Mouse (Mus musculus): ENCODE measurements around the gene AC129217.1. TPM values are rescaled to one million over a fixed set of nuclear protein-coding genes. Genes with fewer than 3 reads are reported as not detected.
A peak's percentile ranks its signal among the peaks of the same experiment; 100 is the strongest.

The AC129217.1 gene
- total and polyA plus RNA-seq, 2 experiments from 2014 or later = not detected

GRCm38 (mm10) chr19:8798947-8799315 lies 30.6 kb upstream of the AC129217.1 start:
- Histone ChIP-seq H3K4me3 (ENCODE audit: low read depth, low read length) (peak overlapping the region; percentile 55; the same call in 1 of the 2 replicates), H3K9ac (no peak overlapping the region), H3K27ac (ENCODE audit: low read depth, low read length) (no peak overlapping the region), H3K27me3 (ENCODE audit: insufficient read depth, low read length) (no peaks in the 10 kb centered on the region), H3K36me3 (ENCODE audit: insufficient read depth) (peaks cover 16% of the 10 kb centered on the region), H3K4me2 (ENCODE audit: low read depth) (peak overlapping the region; percentile 72), H3K4me1 (ENCODE audit: insufficient read depth) (peaks cover 7% of the 10 kb centered on the region), H3K9me3 (ENCODE audit: low read length) (no peaks in the 10 kb centered on the region)
- ATAC-seq (no peak), DNase-seq (no peak)
- no peak for TF ChIP-seq CTCF (IDR thresholded peaks at IDR 0.05; ENCODE audit: low read depth)

GRCm38 (mm10) chr19:8802130-8802821 lies 27.3 kb upstream of the AC129217.1 start, which contains the start of gene Zbtb3:
Zbtb3 (plus strand) TSS chr19:8802555.
- H3K9ac ChIP-seq = peak within 1 kb of the TSS; percentile 56

DNA sequence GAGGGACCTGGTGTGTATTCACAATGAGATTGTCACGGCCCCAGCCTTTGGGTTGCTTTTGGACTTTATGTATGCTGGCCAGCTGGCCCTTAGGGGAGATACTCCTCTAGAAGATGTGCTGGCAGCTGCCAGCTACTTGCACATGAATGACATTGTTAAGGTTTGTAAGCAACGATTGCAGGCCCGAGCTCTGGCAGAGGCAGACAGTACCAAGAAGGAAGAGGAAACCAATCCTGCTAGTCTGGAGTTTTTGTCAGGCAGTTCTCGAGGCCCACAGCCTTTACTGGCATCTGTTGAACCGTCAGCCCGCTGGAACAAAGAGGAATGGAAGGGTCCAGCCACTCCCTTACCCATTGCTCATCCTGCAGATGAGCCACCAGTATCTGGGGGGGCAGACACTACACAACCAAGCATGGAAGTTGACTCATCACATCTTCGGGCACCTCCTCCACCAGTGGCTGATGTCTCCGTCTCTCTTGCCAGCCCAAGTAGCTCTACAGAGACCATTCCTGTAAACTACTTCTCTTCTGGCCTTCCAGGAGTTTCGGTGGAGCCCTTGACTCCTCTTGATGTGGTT lies 26.3 kb upstream of the AC129217.1 start:
- Histone ChIP-seq H3K4me1 (ENCODE audit: insufficient read depth) (peaks cover 7% of the 10 kb centered on the region), H3K36me3 (ENCODE audit: insufficient read depth) (peaks cover 5% of the 10 kb centered on the region; the same call in 1 of the 2 replicates), H3K27me3 (ENCODE audit: insufficient read depth, low read length) (no peaks in the 10 kb centered on the region), H3K4me3 (ENCODE audit: low read depth, low read length) (peak overlapping the region; percentile 58; the same call in 1 of the 2 replicates), H3K9ac (peak overlapping the region; percentile 56; the same call in 1 of the 2 replicates), H3K27ac (ENCODE audit: low read depth, low read length) (peak overlapping the region; percentile 90; the same call in 1 of the 2 replicates), H3K9me3 (ENCODE audit: low read length) (no peaks in the 10 kb centered on the region), H3K4me2 (ENCODE audit: low read depth) (peak overlapping the region; percentile 75)
- no peak for TF ChIP-seq CTCF (IDR thresholded peaks at IDR 0.05; ENCODE audit: low read depth)
- 91% methylated on average over 9 of the region's 9 CpGs for WGBS
- ATAC-seq = no peak
- no peak for DNase-seq

More at GRCm38 (mm10) chr19:8802130-8802821, 27.3 kb upstream of the AC129217.1 start, which contains the start of gene Zbtb3:
- Histone ChIP-seq H3K36me3 (ENCODE audit: insufficient read depth) (peaks cover 2% of the 10 kb centered on the region; the same call in 1 of the 2 replicates), H3K27me3 (ENCODE audit: insufficient read depth, low read length) (no peaks in the 10 kb centered on the region), H3K4me1 (ENCODE audit: insufficient read depth) (peaks cover 7% of the 10 kb centered on the region), H3K27ac (ENCODE audit: low read depth, low read length) (peak within 1 kb of the TSS; percentile 90), H3K4me3 (ENCODE audit: low read depth, low read length) (peak within 1 kb of the TSS; percentile 58), H3K4me2 (ENCODE audit: low read depth) (peak within 1 kb of the TSS; percentile 75), H3K9me3 (ENCODE audit: low read length) (no peaks in the 10 kb centered on the region)
- DNase-seq (peak; percentile 97), ATAC-seq (peak; percentile 97)
- no peak for TF ChIP-seq CTCF (IDR thresholded peaks at IDR 0.05; ENCODE audit: low read depth)
- WGBS = 2% methylated on average over 30 of the region's 30 CpGs

DNA sequence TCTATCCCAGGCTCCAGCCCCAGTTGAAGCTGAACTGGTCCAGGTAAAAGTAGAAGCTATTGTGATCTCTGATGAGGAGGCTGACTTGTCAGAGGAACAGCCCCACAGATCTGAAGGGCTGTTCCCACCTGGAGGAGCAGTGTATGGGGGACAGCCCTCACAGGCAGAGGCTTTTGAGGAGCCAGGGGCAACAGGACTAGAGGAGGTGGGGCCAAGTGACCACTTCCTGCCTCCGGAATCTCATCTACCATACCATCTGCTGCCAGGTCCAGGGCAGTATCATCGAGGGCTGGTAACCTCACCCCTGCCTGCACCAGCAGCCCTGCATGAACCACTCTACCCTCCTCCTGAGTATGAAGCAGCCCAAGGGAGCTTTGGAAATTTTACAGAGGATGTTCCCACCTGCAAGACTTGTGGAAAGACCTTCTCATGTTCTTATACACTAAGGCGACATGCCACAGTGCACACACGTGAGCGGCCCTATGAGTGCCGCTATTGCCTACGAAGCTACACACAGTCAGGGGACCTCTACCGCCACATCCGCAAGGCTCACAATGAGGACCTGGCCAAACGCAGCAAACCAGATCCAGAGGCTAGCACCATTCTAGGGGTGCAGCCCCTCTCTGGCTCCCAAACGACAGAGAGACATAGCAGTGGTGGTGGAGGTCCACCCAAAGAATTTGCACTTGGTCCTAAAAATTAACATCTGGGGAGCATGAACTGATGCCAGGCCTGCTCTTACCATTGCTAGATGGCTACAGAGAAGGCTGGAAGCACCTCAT lies 25.5 kb upstream of the AC129217.1 start:
- Histone ChIP-seq H3K4me3 (ENCODE audit: low read depth, low read length) (no peak overlapping the region), H3K36me3 (ENCODE audit: insufficient read depth) (peaks cover 12% of the 10 kb centered on the region; the same call in 1 of the 2 replicates), H3K4me1 (ENCODE audit: insufficient read depth) (peaks cover 7% of the 10 kb centered on the region), H3K27ac (ENCODE audit: low read depth, low read length) (no peak overlapping the region), H3K9ac (no peak overlapping the region), H3K9me3 (ENCODE audit: low read length) (no peaks in the 10 kb centered on the region), H3K27me3 (ENCODE audit: insufficient read depth, low read length) (no peaks in the 10 kb centered on the region), H3K4me2 (ENCODE audit: low read depth) (no peak overlapping the region)
- TF ChIP-seq CTCF (IDR thresholded peaks at IDR 0.05; ENCODE audit: low read depth) = no peak
- 94% methylated on average over 11 of the region's 11 CpGs for WGBS
- ATAC-seq (no peak), DNase-seq (no peak)

DNA sequence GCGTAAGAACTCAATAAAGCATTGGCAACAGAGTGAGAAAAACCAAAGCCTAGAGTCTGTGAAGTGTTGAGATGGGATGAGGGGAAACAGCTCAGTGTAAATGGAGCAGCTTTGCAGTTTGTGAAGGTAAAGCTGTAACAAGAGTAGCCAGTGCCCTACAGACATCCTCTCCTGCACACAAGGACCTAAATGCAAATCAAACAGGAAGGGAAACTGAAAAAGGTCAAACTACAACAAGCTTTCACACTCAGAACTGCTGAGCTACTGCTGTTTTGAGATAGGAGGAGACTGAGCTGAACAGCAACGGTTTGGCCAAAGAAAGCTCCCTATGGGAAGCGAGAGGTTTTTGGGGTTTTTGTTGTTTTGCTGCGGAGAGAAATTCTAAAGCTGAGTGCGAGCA lies 22.8 kb upstream of the AC129217.1 start:
- Histone ChIP-seq H3K36me3 (ENCODE audit: insufficient read depth) (peaks cover 30% of the 10 kb centered on the region), H3K27me3 (ENCODE audit: insufficient read depth, low read length) (no peaks in the 10 kb centered on the region), H3K4me3 (ENCODE audit: low read depth, low read length) (no peak overlapping the region), H3K27ac (ENCODE audit: low read depth, low read length) (no peak overlapping the region), H3K4me1 (ENCODE audit: insufficient read depth) (peaks cover 7% of the 10 kb centered on the region), H3K9ac (no peak overlapping the region), H3K9me3 (ENCODE audit: low read length) (no peaks in the 10 kb centered on the region), H3K4me2 (ENCODE audit: low read depth) (no peak overlapping the region)
- no peak for ATAC-seq
- DNase-seq = no peak
- TF ChIP-seq CTCF (IDR thresholded peaks at IDR 0.05; ENCODE audit: low read depth) = no peak
- 89% methylated on average over 5 of the region's 5 CpGs for WGBS

DNA sequence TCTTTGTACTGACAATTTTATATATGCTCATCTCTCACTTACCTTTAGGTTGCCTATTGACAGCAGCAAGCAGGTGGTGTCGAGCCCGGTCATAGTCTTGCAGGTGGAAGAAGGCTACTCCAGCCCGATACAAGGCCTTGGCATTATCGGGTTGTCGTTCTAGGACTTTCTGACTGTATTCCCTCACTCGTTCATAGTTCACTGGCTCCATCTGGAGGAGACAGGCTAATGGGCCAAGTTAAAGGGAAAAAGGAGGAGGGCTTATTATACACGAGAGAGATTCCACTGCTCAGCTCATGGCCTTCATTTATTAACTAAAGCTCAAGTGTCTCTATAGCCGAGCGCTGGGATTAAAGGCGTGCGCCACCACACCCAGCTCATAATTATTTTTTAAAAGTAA lies 13.8 kb upstream of the AC129217.1 start:
- Histone ChIP-seq H3K36me3 (ENCODE audit: insufficient read depth) (peaks cover 12% of the 10 kb centered on the region), H3K27ac (ENCODE audit: low read depth, low read length) (no peak overlapping the region), H3K9ac (no peak overlapping the region), H3K4me3 (ENCODE audit: low read depth, low read length) (no peak overlapping the region), H3K9me3 (ENCODE audit: low read length) (no peaks in the 10 kb centered on the region), H3K4me1 (ENCODE audit: insufficient read depth) (peaks cover 18% of the 10 kb centered on the region), H3K27me3 (ENCODE audit: insufficient read depth, low read length) (no peaks in the 10 kb centered on the region), H3K4me2 (ENCODE audit: low read depth) (no peak overlapping the region)
- WGBS = 65% methylated on average over 11 of the region's 11 CpGs
- TF ChIP-seq CTCF (IDR thresholded peaks at IDR 0.05; ENCODE audit: low read depth) = peak; percentile 36
- no peak for ATAC-seq
- no peak for DNase-seq

All from forebrain, postnatal 0 days (tissue).